Mouse (Mus musculus) gastrocnemius, adult 2 months (tissue): ENCODE measurements around the gene Cap2. TPM values are rescaled to one million over a fixed set of nuclear protein-coding genes. Genes with fewer than 3 reads are reported as not detected.

ENCODE experiments used
- DNase-seq: peaks from one replicate; pipeline ENCODE4 v3.0.0; 2022
- H3K27ac ChIP-seq: fragments of 200-600 bp; 2 replicates; pipeline ENCODE4 v1.8.1; 2022; ENCODE audit warnings: mild to moderate bottlenecking
- H3K4me3 ChIP-seq: fragments of 200-600 bp; 2 replicates; pipeline ENCODE4 v1.8.1; 2022; ENCODE audit warnings: mild to moderate bottlenecking, moderate library complexity
- CTCF ChIP-seq: fragments of 200-600 bp; IDR thresholded peaks from 2 replicates; pipeline ENCODE4 v1.8.1; 2022; ENCODE audit warnings: antibody characterized with exemption, mild to moderate bottlenecking, moderate library complexity
- intact Hi-C: fragments of 180-260 bp; cut with DNase I; formaldehyde crosslinking; loops from one replicate; pipeline ENCODE4 v1.15.1; 2025
- total RNA-seq, 2 experiments: library from RNA; stranded (reverse); gene quantifications; 2 replicates each; pipeline ENCODE4 v1.2.3; 2021

The Cap2 gene
- total RNA-seq, 2 experiments from 2014 or later: 270 TPM

- TF ChIP-seq CTCF: no peak
- intact Hi-C loops: loop anchor here (5.0 kb wide), 1 partner anchor 67 kb away; no protein-coding TSS in a partner anchor
- Histone ChIP-seq H3K27ac (no peak overlapping the region), H3K4me3 (no peak overlapping the region)
- no peak for DNase-seq
Measured at GRCm38 (mm10) chr13:46574707-46575106, 73.1 kb downstream of the Cap2 start.

- intact Hi-C loops: no loop called here
- Histone ChIP-seq H3K27ac (no peak overlapping the region), H3K4me3 (no peak overlapping the region)
- no peak for TF ChIP-seq CTCF
- no peak for DNase-seq
Measured at GRCm38 (mm10) chr13:46584860-46585259, 83.2 kb downstream of the Cap2 start.

- DNase-seq: no peak
- TF ChIP-seq CTCF: no peak
- H3K27ac ChIP-seq: peak overlapping the region; percentile 84
- H3K4me3 ChIP-seq: 0 out of 2 replicates have a peak overlapping the region, but pooled peaks have one; percentile 19
- intact Hi-C loops: no loop called here
Measured at GRCm38 (mm10) chr13:46587717-46588289, 86.2 kb downstream of the Cap2 start.

- H3K27ac ChIP-seq: peak overlapping the region; percentile 84
- H3K4me3 ChIP-seq: no peak overlapping the region
- intact Hi-C loops: no loop called here
- TF ChIP-seq CTCF: no peak
- DNase-seq: no peak
Measured at GRCm38 (mm10) chr13:46588606-46589005, 87.0 kb downstream of the Cap2 start.

GRCm38 (mm10) chr13:46590885-46591284, 89.2 kb downstream of the Cap2 start:
- H3K27ac ChIP-seq: peak overlapping the region; percentile 77; the same call in 1 of the 2 replicates
- H3K4me3 ChIP-seq: no peak overlapping the region
- intact Hi-C loops: loop anchor here (5.0 kb wide), 1 partner anchor 174 kb away; the partner anchor contains the start of gene Rbm24
- no peak for TF ChIP-seq CTCF
- DNase-seq: no peak

- no peak for DNase-seq
- no peak for TF ChIP-seq CTCF
- H3K27ac ChIP-seq: no peak overlapping the region
- intact Hi-C loops: no loop called here
- no peak overlapping the region for H3K4me3 ChIP-seq
Measured at GRCm38 (mm10) chr13:46600694-46601093, 99.0 kb downstream of the Cap2 start.

GRCm38 (mm10) chr13:46601386-46601785, 99.7 kb downstream of the Cap2 start:
- H3K4me3 ChIP-seq: no peak overlapping the region
- no peak for DNase-seq
- TF ChIP-seq CTCF: no peak
- H3K27ac ChIP-seq: no peak overlapping the region
- intact Hi-C loops: no loop called here

GRCm38 (mm10) chr13:46602674-46603073, 101.0 kb downstream of the Cap2 start:
- intact Hi-C loops: no loop called here

GRCm38 (mm10) chr13:46611033-46611432, 109.4 kb downstream of the Cap2 start:
- DNase-seq: no peak
- Histone ChIP-seq H3K4me3 (no peak overlapping the region), H3K27ac (no peak overlapping the region)
- intact Hi-C loops: no loop called here
- no peak for TF ChIP-seq CTCF

More at GRCm38 (mm10) chr13:46602674-46603073, 101.0 kb downstream of the Cap2 start:
- H3K4me3 ChIP-seq: no peak overlapping the region
- H3K27ac ChIP-seq: no peak overlapping the region
- DNase-seq: no peak
- no peak for TF ChIP-seq CTCF

- Histone ChIP-seq H3K27ac (no peak overlapping the region), H3K4me3 (no peak overlapping the region)
- intact Hi-C loops: no loop called here
- no peak for TF ChIP-seq CTCF
- DNase-seq: no peak
Measured at GRCm38 (mm10) chr13:46613694-46614272, 112.1 kb downstream of the Cap2 start.

- no peak for TF ChIP-seq CTCF
- intact Hi-C loops: no loop called here
- H3K4me3 ChIP-seq: no peak overlapping the region
- no peak overlapping the region for H3K27ac ChIP-seq
- DNase-seq: no peak
Measured at GRCm38 (mm10) chr13:46616673-46617362, 115.2 kb downstream of the Cap2 start.

GRCm38 (mm10) chr13:46619633-46620032, 118.0 kb downstream of the Cap2 start:
- H3K4me3 ChIP-seq: peak overlapping the region; percentile 26; the same call in 1 of the 2 replicates
- intact Hi-C loops: no loop called here
- H3K27ac ChIP-seq: peak overlapping the region; percentile 57
- peak; percentile 60 for DNase-seq
- TF ChIP-seq CTCF: no peak

GRCm38 (mm10) chr13:46620964-46621757, 119.5 kb downstream of the Cap2 start:
- no peak for TF ChIP-seq CTCF
- Histone ChIP-seq H3K27ac (no peak overlapping the region), H3K4me3 (no peak overlapping the region)
- no peak for DNase-seq
- intact Hi-C loops: no loop called here
